Comparison of ENCODE assay signal across 9 mouse cellular contexts in the genomic region with DNA sequence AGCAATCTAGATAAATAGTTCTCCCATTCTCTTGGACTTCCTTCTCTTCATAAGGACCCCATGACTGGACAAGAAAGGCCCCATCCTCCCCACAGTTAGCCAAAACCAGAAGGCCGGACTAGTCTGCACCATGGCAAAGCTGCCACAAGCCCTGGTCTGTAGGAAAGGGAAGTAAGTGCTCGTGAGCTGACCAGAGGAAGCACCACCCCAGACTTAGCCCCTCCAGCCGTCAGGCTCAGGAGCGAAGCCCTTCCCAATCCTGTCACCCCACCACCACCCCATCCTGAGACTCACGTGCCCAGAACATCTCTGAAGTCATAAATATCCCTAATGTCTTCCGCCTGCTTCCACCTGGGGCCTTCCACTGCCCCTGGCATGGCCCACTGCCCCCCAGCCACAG. TPM values are rescaled to one million over a fixed set of nuclear protein-coding genes. Genes with fewer than 3 reads are reported as not detected.
DNase-seq lines count a peak whose midpoint lies in the region; ATAC-seq and TF ChIP-seq lines count a peak whose summit lies in the region.
"Had no signal": no experiment of that assay in that cellular context is flagged by ENCODE, and none has a peak within 500 bp of the region (broad histone marks: within the 10 kb centered on the region; RNA-seq: fewer than 3 reads in every experiment).

No protein-coding gene starts in this region.

- ATAC-seq in granulocyte monocyte progenitor cell, adult 5-6 weeks (replicated peaks; ENCODE audit: poor library complexity, severe bottlenecking) = peak; percentile 77

- peak; percentile 25 for DNase-seq in kidney, adult 2 months
- no peak for DNase-seq in kidney, postnatal 14 days
- peak; percentile 47 for DNase-seq in brain, adult 2 months (ENCODE audit: low read depth, low spot score)
- peak; percentile 39 for DNase-seq in lung, postnatal 36 days
- DNase-seq in urinary bladder, postnatal 25 days (ENCODE audit: low spot score) = no peak
- no peak for DNase-seq in c-Kit-positive CD71-positive TER-119-positive erythroid progenitor cells, embryonic 14.5 days (ENCODE audit: low spot score)
- DNase-seq: cerebellum, adult 8-10 months; gastrocnemius, postnatal 25 days had no signal

- H3K27ac ChIP-seq in kidney, adult 2 months (ENCODE audit: insufficient read depth, low read depth, low read length) = peak overlapping the region; percentile 19; the same call in 1 of the 2 replicates

- TF ChIP-seq CTCF in kidney, adult 2 months (conservative IDR thresholded peaks at IDR 0.05; ENCODE audit: insufficient read depth, insufficient read length, low read depth, low read length) = no peak

- peaks cover 14% of the 10 kb centered on the region for H3K4me1 ChIP-seq in kidney, adult 2 months (ENCODE audit: control insufficient read depth, insufficient read depth, low read length)

- H3K36me3 ChIP-seq in kidney, adult 2 months (ENCODE audit: control insufficient read depth, insufficient read depth, low read length) = no peaks in the 10 kb centered on the region

- no peak overlapping the region for H3K4me3 ChIP-seq in kidney, adult 2 months (ENCODE audit: insufficient read depth, low read depth, low read length)

- TF ChIP-seq POLR2A in kidney, adult 2 months (IDR thresholded peaks at IDR 0.05; ENCODE audit: low read depth, low read length) = no peak

- no peaks in the 10 kb centered on the region for H3K27me3 ChIP-seq in kidney, adult 2 months (replicated peaks; ENCODE audit: control insufficient read depth, insufficient read depth, low read length)

- 67% methylated on average over 6 of the region's 6 CpGs for WGBS in kidney, adult 2 months

RNA-seq across cellular contexts. Expression of a gene that starts 2.2 kb away (rescaled TPM):
- polyA plus RNA-seq in kidney, adult 2 months (2012; rRNA removed) = 57.8 and 63.2 TPM in 2 replicates
- 18.7 and 23.0 TPM in 2 replicates for total RNA-seq in granulocyte monocyte progenitor cell, adult 5-6 weeks (2014; fragmentation: Nextera tagmentation)
- 17.2 and 18.3 TPM in 2 replicates for total RNA-seq in granulocyte monocyte progenitor cell, adult 5-6 weeks (2017)

RNA-seq across cellular contexts. Expression of a gene that starts 14.8 kb away (rescaled TPM):
- 16.4 and 19.4 TPM in 2 replicates for polyA plus RNA-seq in kidney, adult 2 months (2012; rRNA removed)
- 13.8 and 17.8 TPM in 2 replicates for total RNA-seq in granulocyte monocyte progenitor cell, adult 5-6 weeks (2014; fragmentation: Nextera tagmentation)
- 6.4 and 7.9 TPM in 2 replicates for total RNA-seq in granulocyte monocyte progenitor cell, adult 5-6 weeks (2017)

RNA-seq across cellular contexts. Expression of a gene that starts 34.6 kb away (rescaled TPM):
- 13.2 and 13.5 TPM in 2 replicates for polyA plus RNA-seq in kidney, adult 2 months (2012; rRNA removed)
- 48.4 and 53.2 TPM in 2 replicates for total RNA-seq in granulocyte monocyte progenitor cell, adult 5-6 weeks (2014; fragmentation: Nextera tagmentation)
- total RNA-seq in granulocyte monocyte progenitor cell, adult 5-6 weeks (2017) = 40.0 and 43.8 TPM in 2 replicates

RNA-seq across cellular contexts. Expression of a gene that starts 36.1 kb away (rescaled TPM):
- 23.5 and 24.3 TPM in 2 replicates for polyA plus RNA-seq in kidney, adult 2 months (2012; rRNA removed)
- 18.9 and 21.0 TPM in 2 replicates for total RNA-seq in granulocyte monocyte progenitor cell, adult 5-6 weeks (2014; fragmentation: Nextera tagmentation)
- total RNA-seq in granulocyte monocyte progenitor cell, adult 5-6 weeks (2017) = 9.7 and 13.8 TPM in 2 replicates

RNA-seq across cellular contexts. Expression of a gene that starts 36.3 kb away (rescaled TPM):
- polyA plus RNA-seq in kidney, adult 2 months (2012; rRNA removed) = 73.8 and 79.1 TPM in 2 replicates
- 223 and 277 TPM in 2 replicates for total RNA-seq in granulocyte monocyte progenitor cell, adult 5-6 weeks (2014; fragmentation: Nextera tagmentation)
- 211 and 270 TPM in 2 replicates for total RNA-seq in granulocyte monocyte progenitor cell, adult 5-6 weeks (2017)

Comparison
In these comparisons a context has a peak if more than half of its experiments do, and no peak if none do; other contexts are left out.
1. DNase-seq: peak in kidney, adult 2 months (single experiment), brain, adult 2 months (single experiment) and lung, postnatal 36 days (single experiment); none in kidney, postnatal 14 days (single experiment), urinary bladder, postnatal 25 days (single experiment) and c-Kit-positive CD71-positive TER-119-positive erythroid progenitor cells, embryonic 14.5 days (single experiment).